Mouse (Mus musculus) forebrain, embryonic 12.5 days (tissue): ENCODE measurements around the gene Ppa2. TPM values are rescaled to one million over a fixed set of nuclear protein-coding genes. Genes with fewer than 3 reads are reported as not detected.

Experiments
- ATAC-seq: fragments of 200-750 bp; cut with Nextera tagmentation; 2 replicates; pipeline ENCODE4 v1.8.0; 2017; ENCODE audit warnings: moderate TSS enrichment; ENCODE audit not compliant: low FRiP score
- H3K27ac ChIP-seq: fragments of 300-500 bp; sonication (generic); 2 replicates; pipeline ENCODE4 v1.5.1; 2016; ENCODE audit warnings: mild to moderate bottlenecking
- H3K27me3 ChIP-seq: fragments of 300-500 bp; sonication (generic); 2 replicates; pipeline ENCODE4 v1.6.1; 2016; ENCODE audit warnings: mild to moderate bottlenecking
- H3K36me3 ChIP-seq: fragments of 300-500 bp; sonication (generic); replicated peaks from 2 replicates; pipeline ENCODE4 v1.6.1; 2016; ENCODE audit warnings: mild to moderate bottlenecking
- H3K4me1 ChIP-seq: fragments of 300-500 bp; sonication (generic); 2 replicates; pipeline ENCODE4 v1.6.1; 2016
- H3K4me2 ChIP-seq: fragments of 300-500 bp; sonication (generic); 2 replicates; pipeline ENCODE4 v1.6.1; 2016; ENCODE audit warnings: mild to moderate bottlenecking, moderate library complexity
- H3K4me3 ChIP-seq: fragments of 300-500 bp; sonication (generic); replicated peaks from 2 replicates; pipeline ENCODE4 v1.5.1; 2016; ENCODE audit warnings: mild to moderate bottlenecking
- H3K9ac ChIP-seq: fragments of 300-500 bp; sonication (generic); 2 replicates; pipeline ENCODE4 v1.6.1; 2016; ENCODE audit warnings: mild to moderate bottlenecking
- H3K9me3 ChIP-seq: fragments of 300-500 bp; sonication (generic); 2 replicates; pipeline ENCODE4 v1.6.1; 2016
- WGBS: fragments of 180-500 bp; shearing (Covaris S2); methylation state at CpG from one replicate; pipeline ENCODE4 v1.1.7; 2016; 5-methylcytosine and 5-hydroxymethylcytosine counted together
- polyA plus RNA-seq: library from polyadenylated mRNA; unstranded; fragments of >200 nt; fragmentation: Nextera tagmentation; extraction: Ambion mirVana; gene quantifications from 2 replicates; pipeline ENCODE4 v1.2.1, GENCODE M21; 2016

Gene Ppa2
- polyA plus RNA-seq, 1 experiment from 2014 or later = 76.3 TPM

GRCm38 (mm10) chr3:133315011-133315410 is 5.1 kb downstream of the Ppa2 start:
- no peak overlapping the region for H3K27ac ChIP-seq
- no peak overlapping the region for H3K9ac ChIP-seq
- H3K27me3 ChIP-seq = no peaks in the 10 kb centered on the region
- no peak overlapping the region for H3K4me2 ChIP-seq
- no peaks in the 10 kb centered on the region for H3K36me3 ChIP-seq
- no peaks in the 10 kb centered on the region for H3K9me3 ChIP-seq
- WGBS = 97% methylated on average over 14 of the region's 14 CpGs
- H3K4me1 ChIP-seq = peaks cover 14% of the 10 kb centered on the region; the same call in 1 of the 2 replicates
- ATAC-seq = no peak
- H3K4me3 ChIP-seq = no peak overlapping the region

GRCm38 (mm10) chr3:133315647-133316046 is 5.7 kb downstream of the Ppa2 start:
- no peak overlapping the region for H3K4me3 ChIP-seq
- H3K36me3 ChIP-seq = no peaks in the 10 kb centered on the region
- H3K9ac ChIP-seq = no peak overlapping the region
- WGBS = 94% methylated on average over 8 of the region's 8 CpGs
- H3K27ac ChIP-seq = no peak overlapping the region
- H3K27me3 ChIP-seq = no peaks in the 10 kb centered on the region
- H3K9me3 ChIP-seq = no peaks in the 10 kb centered on the region
- H3K4me1 ChIP-seq = peaks cover 13% of the 10 kb centered on the region; the same call in 1 of the 2 replicates
- H3K4me2 ChIP-seq = no peak overlapping the region
- ATAC-seq = no peak

- no peak for ATAC-seq
- WGBS = 94% methylated on average over 4 of the region's 4 CpGs
Observed at GRCm38 (mm10) chr3:133317845-133318244, 7.9 kb downstream of the Ppa2 start.

GRCm38 (mm10) chr3:133318596-133318995 is 8.7 kb downstream of the Ppa2 start:
- Histone ChIP-seq H3K4me2 (no peak overlapping the region), H3K4me1 (no peaks in the 10 kb centered on the region), H3K36me3 (no peaks in the 10 kb centered on the region), H3K9me3 (no peaks in the 10 kb centered on the region), H3K4me3 (no peak overlapping the region), H3K27me3 (no peaks in the 10 kb centered on the region), H3K27ac (no peak overlapping the region), H3K9ac (no peak overlapping the region)
- no peak for ATAC-seq
- 86% methylated on average over 15 of the region's 15 CpGs for WGBS

More at GRCm38 (mm10) chr3:133317845-133318244, 7.9 kb downstream of the Ppa2 start:
- Histone ChIP-seq H3K4me2 (no peak overlapping the region), H3K9me3 (no peaks in the 10 kb centered on the region), H3K27me3 (no peaks in the 10 kb centered on the region), H3K27ac (no peak overlapping the region), H3K4me3 (no peak overlapping the region), H3K9ac (no peak overlapping the region), H3K4me1 (no peaks in the 10 kb centered on the region), H3K36me3 (no peaks in the 10 kb centered on the region)

- no peak for ATAC-seq
Observed at GRCm38 (mm10) chr3:133319795-133320194, 9.9 kb downstream of the Ppa2 start.

GRCm38 (mm10) chr3:133320313-133320712 is 10.4 kb downstream of the Ppa2 start:
- H3K4me1 ChIP-seq = no peaks in the 10 kb centered on the region
- no peaks in the 10 kb centered on the region for H3K9me3 ChIP-seq
- H3K27me3 ChIP-seq = no peaks in the 10 kb centered on the region
- H3K27ac ChIP-seq = no peak overlapping the region
- H3K9ac ChIP-seq = no peak overlapping the region
- no peak for ATAC-seq
- 97% methylated on average over 6 of the region's 6 CpGs for WGBS
- H3K4me3 ChIP-seq = no peak overlapping the region
- no peak overlapping the region for H3K4me2 ChIP-seq
- H3K36me3 ChIP-seq = no peaks in the 10 kb centered on the region; the same call in 1 of the 2 replicates

More at GRCm38 (mm10) chr3:133319795-133320194, 9.9 kb downstream of the Ppa2 start:
- Histone ChIP-seq H3K9me3 (no peaks in the 10 kb centered on the region), H3K4me2 (no peak overlapping the region), H3K4me3 (no peak overlapping the region), H3K27me3 (no peaks in the 10 kb centered on the region), H3K4me1 (no peaks in the 10 kb centered on the region), H3K9ac (no peak overlapping the region), H3K27ac (no peak overlapping the region), H3K36me3 (no peaks in the 10 kb centered on the region; the same call in 1 of the 2 replicates)
- WGBS = 74% methylated on average over 7 of the region's 7 CpGs

- Histone ChIP-seq H3K4me2 (no peak overlapping the region), H3K27ac (no peak overlapping the region), H3K27me3 (no peaks in the 10 kb centered on the region), H3K36me3 (no peaks in the 10 kb centered on the region; the same call in 1 of the 2 replicates), H3K4me1 (no peaks in the 10 kb centered on the region), H3K9me3 (no peaks in the 10 kb centered on the region), H3K4me3 (no peak overlapping the region), H3K9ac (no peak overlapping the region)
- ATAC-seq = no peak
- 96% methylated on average over 10 of the region's 10 CpGs for WGBS
Observed at GRCm38 (mm10) chr3:133321928-133322327, 12.0 kb downstream of the Ppa2 start.

GRCm38 (mm10) chr3:133322552-133322951 is 12.6 kb downstream of the Ppa2 start:
- WGBS = 81% methylated on average over 4 of the region's 4 CpGs
- H3K4me1 ChIP-seq = no peaks in the 10 kb centered on the region
- H3K4me2 ChIP-seq = no peak overlapping the region
- H3K9me3 ChIP-seq = no peaks in the 10 kb centered on the region
- no peak overlapping the region for H3K9ac ChIP-seq
- no peaks in the 10 kb centered on the region for H3K27me3 ChIP-seq
- H3K36me3 ChIP-seq = no peaks in the 10 kb centered on the region; the same call in 1 of the 2 replicates
- no peak for ATAC-seq
- H3K27ac ChIP-seq = no peak overlapping the region
- no peak overlapping the region for H3K4me3 ChIP-seq

GRCm38 (mm10) chr3:133325135-133325534 is 15.2 kb downstream of the Ppa2 start:
- H3K9ac ChIP-seq = no peak overlapping the region
- H3K9me3 ChIP-seq = no peaks in the 10 kb centered on the region
- 38% methylated on average over 5 of the region's 5 CpGs for WGBS
- no peak overlapping the region for H3K27ac ChIP-seq
- no peak overlapping the region for H3K4me3 ChIP-seq
- H3K27me3 ChIP-seq = no peaks in the 10 kb centered on the region
- ATAC-seq = no peak
- H3K36me3 ChIP-seq = no peaks in the 10 kb centered on the region; the same call in 1 of the 2 replicates
- no peak overlapping the region for H3K4me2 ChIP-seq
- H3K4me1 ChIP-seq = no peaks in the 10 kb centered on the region

GRCm38 (mm10) chr3:133328551-133328950 is 18.6 kb downstream of the Ppa2 start:
- Histone ChIP-seq H3K36me3 (no peaks in the 10 kb centered on the region; the same call in none of the 2 replicates), H3K4me1 (no peaks in the 10 kb centered on the region), H3K4me3 (no peak overlapping the region), H3K4me2 (no peak overlapping the region), H3K27ac (no peak overlapping the region), H3K9ac (no peak overlapping the region), H3K9me3 (no peaks in the 10 kb centered on the region), H3K27me3 (no peaks in the 10 kb centered on the region)
- ATAC-seq = no peak
- 93% methylated on average over 13 of the region's 13 CpGs for WGBS

GRCm38 (mm10) chr3:133329406-133329805 is 19.5 kb downstream of the Ppa2 start:
- H3K36me3 ChIP-seq = no peaks in the 10 kb centered on the region; the same call in none of the 2 replicates
- WGBS = 84% methylated on average over 2 of the region's 2 CpGs
- H3K9ac ChIP-seq = no peak overlapping the region
- no peak for ATAC-seq
- H3K4me2 ChIP-seq = no peak overlapping the region
- H3K27me3 ChIP-seq = no peaks in the 10 kb centered on the region
- H3K4me3 ChIP-seq = no peak overlapping the region
- no peak overlapping the region for H3K27ac ChIP-seq
- H3K9me3 ChIP-seq = no peaks in the 10 kb centered on the region
- no peaks in the 10 kb centered on the region for H3K4me1 ChIP-seq

GRCm38 (mm10) chr3:133331184-133331866 is 21.4 kb downstream of the Ppa2 start:
- H3K36me3 ChIP-seq = no peaks in the 10 kb centered on the region; the same call in none of the 2 replicates
- H3K4me1 ChIP-seq = no peaks in the 10 kb centered on the region
- no peaks in the 10 kb centered on the region for H3K9me3 ChIP-seq
- H3K27me3 ChIP-seq = no peaks in the 10 kb centered on the region
- no peak overlapping the region for H3K27ac ChIP-seq
- H3K9ac ChIP-seq = no peak overlapping the region
- H3K4me3 ChIP-seq = no peak overlapping the region
- WGBS = 81% methylated on average over 15 of the region's 15 CpGs
- no peak for ATAC-seq
- no peak overlapping the region for H3K4me2 ChIP-seq

- Histone ChIP-seq H3K4me3 (no peak overlapping the region), H3K4me1 (no peaks in the 10 kb centered on the region), H3K9me3 (no peaks in the 10 kb centered on the region), H3K36me3 (no peaks in the 10 kb centered on the region; the same call in none of the 2 replicates), H3K9ac (no peak overlapping the region), H3K27me3 (no peaks in the 10 kb centered on the region), H3K4me2 (no peak overlapping the region), H3K27ac (no peak overlapping the region)
- WGBS = 91% methylated on average over 5 of the region's 5 CpGs
- no peak for ATAC-seq
Observed at GRCm38 (mm10) chr3:133332280-133332679, 22.4 kb downstream of the Ppa2 start.
